Mouse (Mus musculus): Measurements from ENCODE around the gene Xbp1. TPM values are rescaled to one million over a fixed set of nuclear protein-coding genes. Genes with fewer than 3 reads are reported as not detected.

Gene Xbp1
- polyA plus RNA-seq, 1 experiment from 2014 or later = 164 TPM

DNA sequence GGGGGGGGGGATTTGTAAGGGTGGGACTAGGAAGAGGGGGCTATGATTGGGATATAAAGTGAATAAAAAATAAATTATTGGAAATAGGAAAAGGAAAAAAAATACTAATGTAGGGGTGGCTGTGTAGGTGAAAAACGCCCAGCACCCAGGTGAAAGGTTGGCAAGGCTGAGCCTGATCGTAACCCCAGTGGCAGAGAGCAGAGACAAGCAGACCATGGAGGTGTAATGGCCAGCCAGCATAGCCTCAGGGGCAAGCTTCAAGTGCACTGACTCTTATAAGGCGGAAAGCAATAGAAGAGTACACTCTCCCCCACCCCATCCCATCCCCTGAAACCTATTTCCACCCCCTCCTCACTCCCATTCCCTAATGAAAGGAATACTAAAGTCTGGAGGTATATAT lies 778 bp upstream of the Xbp1 start:
- Histone ChIP-seq H3K27ac (ENCODE audit: low read length) (no peak overlapping the region), H3K4me1 (ENCODE audit: control insufficient read depth, insufficient read depth, low read length) (peaks cover 13% of the 10 kb centered on the region; the same call in 1 of the 2 replicates), H3K36me3 (ENCODE audit: control insufficient read depth, insufficient read depth, low read length) (peaks cover 19% of the 10 kb centered on the region), H3K9ac (replicated peaks; ENCODE audit: low read depth, low read length) (no peak overlapping the region), H3K4me3 (ENCODE audit: low read depth, low read length) (no peak overlapping the region), H3K4me2 (replicated peaks; ENCODE audit: low read depth, low read length) (no peak overlapping the region), H3K9me3 (ENCODE audit: control insufficient read depth, low read depth, low read length) (no peaks in the 10 kb centered on the region), H3K27me3 (ENCODE audit: control insufficient read depth, insufficient read depth, low read length) (no peaks in the 10 kb centered on the region)
- WGBS = 87% methylated on average over 3 of the region's 3 CpGs
- ATAC-seq (ENCODE audit: insufficient number of reproducible peaks, insufficient read depth, low FRiP score, low read depth) = no peak

DNA sequence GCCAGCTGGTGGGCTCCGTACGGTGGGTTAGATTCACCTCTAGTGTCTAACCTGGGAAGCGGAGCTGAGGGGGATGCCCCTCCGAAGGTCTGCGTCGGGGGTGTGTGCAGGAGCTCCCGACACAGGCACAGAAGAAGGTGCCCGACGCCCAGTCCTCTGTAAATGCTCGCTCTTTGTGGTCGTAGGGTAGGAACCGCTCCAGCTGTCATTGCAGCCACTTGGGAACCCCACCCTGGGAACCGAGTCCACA lies 732 bp downstream of the Xbp1 start:
- Histone ChIP-seq H3K27ac (ENCODE audit: low read length) (peak overlapping the region; percentile 94), H3K4me1 (ENCODE audit: control insufficient read depth, insufficient read depth, low read length) (peaks cover 13% of the 10 kb centered on the region; the same call in 1 of the 2 replicates), H3K27me3 (ENCODE audit: control insufficient read depth, insufficient read depth, low read length) (no peaks in the 10 kb centered on the region), H3K36me3 (ENCODE audit: control insufficient read depth, insufficient read depth, low read length) (peaks cover 34% of the 10 kb centered on the region), H3K4me2 (replicated peaks; ENCODE audit: low read depth, low read length) (peak overlapping the region; percentile 60), H3K9ac (replicated peaks; ENCODE audit: low read depth, low read length) (peak overlapping the region; percentile 95), H3K4me3 (ENCODE audit: low read depth, low read length) (peak overlapping the region; percentile 99), H3K9me3 (ENCODE audit: control insufficient read depth, low read depth, low read length) (no peaks in the 10 kb centered on the region)
- WGBS = under 1% methylated on average over 13 of the region's 13 CpGs
- peak; percentile 12; the same call in 1 of the 2 replicates for ATAC-seq (ENCODE audit: insufficient number of reproducible peaks, insufficient read depth, low FRiP score, low read depth)

DNA sequence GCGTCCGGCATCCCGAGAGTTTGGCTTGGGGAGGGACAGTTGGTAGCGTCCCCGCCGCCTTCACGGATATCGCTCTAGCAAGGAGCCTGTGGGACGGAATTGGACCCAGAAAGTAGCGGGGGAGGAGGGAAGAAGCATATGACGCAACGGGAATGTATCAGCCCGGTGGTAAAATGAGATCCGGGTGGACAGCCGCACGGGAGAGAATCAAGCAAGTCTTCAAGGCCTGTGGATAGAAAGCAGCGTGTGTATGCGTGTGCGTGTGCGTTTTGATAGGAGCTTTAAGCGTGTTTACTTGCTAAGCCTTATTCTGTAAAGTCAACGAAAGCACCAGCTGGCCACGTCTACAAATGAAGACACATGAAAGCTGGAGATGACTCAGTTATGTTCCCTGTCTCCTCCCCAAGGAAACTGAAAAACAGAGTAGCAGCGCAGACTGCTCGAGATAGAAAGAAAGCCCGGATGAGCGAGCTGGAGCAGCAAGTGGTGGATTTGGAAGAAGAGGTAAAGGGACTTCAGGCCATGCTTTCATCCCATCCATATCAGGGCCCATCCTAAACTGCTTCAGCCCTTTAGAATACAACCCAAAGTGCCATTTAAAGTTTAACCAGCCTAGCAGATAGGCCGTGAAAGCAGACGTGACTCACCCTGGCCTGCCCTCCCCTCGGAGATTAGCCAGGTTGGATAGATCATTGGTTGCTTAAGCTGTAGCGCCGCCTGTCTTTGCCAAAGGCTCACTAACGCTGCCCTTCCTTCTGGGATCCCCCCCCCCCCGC lies 1.2 kb downstream of the Xbp1 start:
- peak overlapping the region; percentile 99 for H3K4me3 ChIP-seq (ENCODE audit: low read depth, low read length)
- WGBS = under 1% methylated on average over 33 of the region's 34 CpGs
- H3K4me1 ChIP-seq (ENCODE audit: control insufficient read depth, insufficient read depth, low read length) = peaks cover 13% of the 10 kb centered on the region; the same call in 1 of the 2 replicates
- H3K4me2 ChIP-seq (replicated peaks; ENCODE audit: low read depth, low read length) = peak overlapping the region; percentile 60
- H3K36me3 ChIP-seq (ENCODE audit: control insufficient read depth, insufficient read depth, low read length) = peaks cover 39% of the 10 kb centered on the region
- peak; percentile 69 for ATAC-seq (ENCODE audit: insufficient number of reproducible peaks, insufficient read depth, low FRiP score, low read depth)
- peak overlapping the region; percentile 95 for H3K9ac ChIP-seq (replicated peaks; ENCODE audit: low read depth, low read length)
- no peaks in the 10 kb centered on the region for H3K27me3 ChIP-seq (ENCODE audit: control insufficient read depth, insufficient read depth, low read length)
- H3K9me3 ChIP-seq (ENCODE audit: control insufficient read depth, low read depth, low read length) = no peaks in the 10 kb centered on the region
- H3K27ac ChIP-seq (ENCODE audit: low read length) = peak overlapping the region; percentile 94

DNA sequence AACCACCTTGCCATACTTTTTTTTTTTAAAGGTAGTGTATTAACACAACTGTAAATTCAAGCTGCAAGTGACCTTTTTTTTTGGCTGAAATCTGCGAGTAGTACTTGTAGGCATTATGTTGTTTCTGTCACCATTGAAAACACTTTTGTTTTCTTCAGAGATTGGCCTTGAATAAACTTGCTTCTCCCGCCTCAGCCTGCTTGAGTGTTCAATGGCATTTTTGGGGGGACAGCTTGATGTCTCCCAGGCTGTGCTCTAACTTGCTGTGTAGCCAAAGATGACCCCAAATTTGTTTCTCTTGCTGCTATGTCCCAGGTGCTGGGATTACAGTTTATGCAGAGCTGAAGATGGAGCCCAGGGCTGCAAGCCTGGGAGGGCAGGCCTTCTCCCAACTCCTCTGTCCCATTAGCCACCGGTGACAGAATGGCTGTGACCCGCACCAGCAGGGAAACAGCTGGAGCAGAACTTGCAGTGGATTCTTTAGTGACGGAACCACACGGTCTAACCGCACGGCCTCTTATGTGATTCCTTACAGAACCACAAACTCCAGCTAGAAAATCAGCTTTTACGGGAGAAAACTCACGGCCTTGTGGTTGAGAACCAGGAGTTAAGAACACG lies 2.4 kb downstream of the Xbp1 start:
- ATAC-seq (ENCODE audit: insufficient number of reproducible peaks, insufficient read depth, low FRiP score, low read depth) = no peak
- Histone ChIP-seq H3K4me2 (replicated peaks; ENCODE audit: low read depth, low read length) (peak overlapping the region; percentile 60), H3K36me3 (ENCODE audit: control insufficient read depth, insufficient read depth, low read length) (peaks cover 47% of the 10 kb centered on the region), H3K27me3 (ENCODE audit: control insufficient read depth, insufficient read depth, low read length) (no peaks in the 10 kb centered on the region), H3K9ac (replicated peaks; ENCODE audit: low read depth, low read length) (no peak overlapping the region), H3K4me3 (ENCODE audit: low read depth, low read length) (peak overlapping the region; percentile 99; the same call in 1 of the 2 replicates), H3K27ac (ENCODE audit: low read length) (no peak overlapping the region), H3K4me1 (ENCODE audit: control insufficient read depth, insufficient read depth, low read length) (peaks cover 13% of the 10 kb centered on the region; the same call in 1 of the 2 replicates), H3K9me3 (ENCODE audit: control insufficient read depth, low read depth, low read length) (no peaks in the 10 kb centered on the region)
- WGBS = 86% methylated on average over 11 of the region's 11 CpGs

DNA sequence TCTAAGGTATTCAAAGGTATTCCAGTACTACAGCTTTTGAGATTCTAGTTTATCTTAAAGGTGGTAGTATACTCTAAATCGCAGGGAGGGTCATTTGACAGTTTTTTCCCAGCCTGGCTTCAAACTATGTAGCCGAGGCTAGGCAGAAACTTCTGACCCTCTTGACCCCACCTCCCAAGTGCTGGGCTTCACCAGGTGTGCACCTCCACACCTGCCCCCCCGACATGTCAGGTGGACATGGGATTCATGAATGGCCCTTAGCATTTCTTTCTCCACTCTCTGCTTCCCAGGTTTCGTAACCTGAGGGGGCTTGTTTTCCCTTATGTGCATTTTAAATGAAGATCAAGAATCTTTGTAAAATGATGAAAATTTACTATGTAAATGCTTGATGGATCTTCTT lies 5.0 kb downstream of the Xbp1 start:
- ATAC-seq (ENCODE audit: insufficient number of reproducible peaks, insufficient read depth, low FRiP score, low read depth) = no peak
- no peaks in the 10 kb centered on the region for H3K9me3 ChIP-seq (ENCODE audit: control insufficient read depth, low read depth, low read length)
- H3K4me1 ChIP-seq (ENCODE audit: control insufficient read depth, insufficient read depth, low read length) = peaks cover 13% of the 10 kb centered on the region; the same call in 1 of the 2 replicates
- H3K36me3 ChIP-seq (ENCODE audit: control insufficient read depth, insufficient read depth, low read length) = peaks cover 60% of the 10 kb centered on the region
- H3K4me2 ChIP-seq (replicated peaks; ENCODE audit: low read depth, low read length) = no peak overlapping the region
- 80% methylated on average over 4 of the region's 4 CpGs for WGBS
- H3K9ac ChIP-seq (replicated peaks; ENCODE audit: low read depth, low read length) = no peak overlapping the region
- no peak overlapping the region for H3K27ac ChIP-seq (ENCODE audit: low read length)
- H3K4me3 ChIP-seq (ENCODE audit: low read depth, low read length) = no peak overlapping the region
- no peaks in the 10 kb centered on the region for H3K27me3 ChIP-seq (ENCODE audit: control insufficient read depth, insufficient read depth, low read length)

DNA sequence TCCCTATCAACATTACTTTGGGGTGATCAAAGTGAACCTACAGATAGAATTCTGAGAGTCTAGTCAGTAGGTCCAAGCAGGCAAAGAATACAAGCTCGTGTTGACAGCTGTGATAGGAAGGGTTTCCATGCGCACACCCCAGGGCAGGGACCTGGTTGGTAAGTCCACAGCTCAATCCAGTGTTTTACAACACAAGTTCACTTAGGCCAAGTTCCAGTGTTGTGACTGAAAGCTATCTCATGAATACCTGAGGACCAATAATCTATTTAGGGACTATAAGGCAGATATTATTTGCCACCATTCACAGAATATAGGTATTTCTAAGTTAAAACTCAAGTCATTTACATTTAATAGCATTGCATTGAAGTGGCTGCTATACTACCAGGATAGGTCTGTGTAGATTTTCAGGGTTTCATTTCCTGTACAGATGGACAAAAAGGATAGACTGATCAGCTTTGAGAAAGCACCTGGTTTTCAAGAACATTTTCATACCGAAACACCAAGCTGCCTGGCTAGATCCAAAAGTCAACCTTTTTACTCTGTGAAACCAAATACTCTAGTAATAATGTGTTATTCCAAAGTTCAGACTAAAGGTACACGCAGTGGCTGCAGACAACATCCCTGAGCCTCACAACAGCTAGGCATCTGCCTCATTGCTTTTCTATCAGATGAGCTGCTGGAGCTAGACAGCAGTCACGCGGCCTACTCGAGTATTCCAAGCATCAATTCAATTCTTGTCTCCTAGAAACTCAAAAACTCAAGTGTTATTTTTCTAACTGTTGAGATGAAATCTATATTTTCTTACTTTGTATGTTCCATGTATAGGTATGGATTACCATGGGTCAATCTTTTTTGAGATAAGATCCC lies 6.3 kb downstream of the Xbp1 start:
- 86% methylated on average over 7 of the region's 7 CpGs for WGBS
- Histone ChIP-seq H3K27me3 (ENCODE audit: control insufficient read depth, insufficient read depth, low read length) (no peaks in the 10 kb centered on the region), H3K9me3 (ENCODE audit: control insufficient read depth, low read depth, low read length) (no peaks in the 10 kb centered on the region), H3K36me3 (ENCODE audit: control insufficient read depth, insufficient read depth, low read length) (peaks cover 70% of the 10 kb centered on the region), H3K4me1 (ENCODE audit: control insufficient read depth, insufficient read depth, low read length) (peaks cover 13% of the 10 kb centered on the region; the same call in 1 of the 2 replicates), H3K27ac (ENCODE audit: low read length) (no peak overlapping the region), H3K4me2 (replicated peaks; ENCODE audit: low read depth, low read length) (no peak overlapping the region), H3K4me3 (ENCODE audit: low read depth, low read length) (no peak overlapping the region), H3K9ac (replicated peaks; ENCODE audit: low read depth, low read length) (no peak overlapping the region)
- no peak for ATAC-seq (ENCODE audit: insufficient number of reproducible peaks, insufficient read depth, low FRiP score, low read depth)

DNA sequence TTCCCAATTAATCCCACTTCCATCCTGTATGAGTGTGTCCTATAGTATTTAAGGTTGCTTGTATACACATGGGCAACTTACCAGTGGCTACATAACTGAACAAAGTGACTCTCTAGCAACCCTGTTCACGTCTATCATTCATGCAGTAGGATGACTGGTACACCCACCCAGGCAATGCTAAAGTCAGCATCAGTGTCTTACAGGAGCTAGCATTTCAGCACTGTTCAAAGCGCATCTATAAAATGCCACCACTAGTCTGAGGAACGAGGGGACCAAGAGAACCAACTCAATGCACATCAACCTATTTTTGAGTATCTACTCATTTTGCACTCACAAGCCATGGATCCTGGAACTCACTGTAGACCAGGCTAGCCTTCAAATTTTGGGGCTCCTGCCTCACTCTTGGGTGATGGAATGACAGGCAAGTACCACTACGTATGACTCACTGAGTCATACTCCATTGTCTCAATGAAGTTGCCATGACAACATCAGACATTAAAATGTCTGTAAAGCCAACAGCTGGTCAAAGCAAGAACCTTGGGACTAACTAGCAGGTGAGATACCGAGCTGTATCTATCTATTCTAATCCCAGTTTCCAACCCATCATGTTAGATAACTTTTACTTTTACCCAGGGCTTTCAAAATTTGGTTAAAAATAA lies 7.5 kb downstream of the Xbp1 start:
- Histone ChIP-seq H3K27ac (ENCODE audit: low read length) (no peak overlapping the region), H3K27me3 (ENCODE audit: control insufficient read depth, insufficient read depth, low read length) (no peaks in the 10 kb centered on the region), H3K9me3 (ENCODE audit: control insufficient read depth, low read depth, low read length) (no peaks in the 10 kb centered on the region), H3K36me3 (ENCODE audit: control insufficient read depth, insufficient read depth, low read length) (peaks cover 79% of the 10 kb centered on the region), H3K4me3 (ENCODE audit: low read depth, low read length) (no peak overlapping the region), H3K4me2 (replicated peaks; ENCODE audit: low read depth, low read length) (no peak overlapping the region), H3K9ac (replicated peaks; ENCODE audit: low read depth, low read length) (no peak overlapping the region), H3K4me1 (ENCODE audit: control insufficient read depth, insufficient read depth, low read length) (peaks cover 3% of the 10 kb centered on the region; the same call in 1 of the 2 replicates)
- no peak for ATAC-seq (ENCODE audit: insufficient number of reproducible peaks, insufficient read depth, low FRiP score, low read depth)
- WGBS = 79% methylated on average over 5 of the region's 5 CpGs

DNA sequence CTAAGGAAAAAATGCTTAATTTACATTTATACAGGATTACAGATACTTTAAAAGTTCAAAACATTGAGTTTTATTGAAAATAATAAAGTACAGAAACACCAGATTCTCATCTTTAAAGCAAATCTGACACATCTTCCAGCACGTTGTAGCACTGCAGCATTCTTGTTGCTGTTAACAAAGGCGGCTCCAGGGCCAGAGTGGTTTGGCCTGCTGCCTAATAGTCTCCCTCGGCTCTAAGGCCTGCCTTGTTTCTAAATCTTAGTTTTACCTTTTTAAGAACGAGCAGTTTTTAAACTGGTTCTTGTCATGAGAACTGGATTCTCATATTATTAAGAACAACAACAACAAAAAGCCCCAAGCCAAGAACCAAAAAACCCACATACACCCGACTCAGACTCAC lies 8.4 kb downstream of the Xbp1 start:
- peaks cover 78% of the 10 kb centered on the region for H3K36me3 ChIP-seq (ENCODE audit: control insufficient read depth, insufficient read depth, low read length)
- 54% methylated on average over 5 of the region's 5 CpGs for WGBS

More for the DNA sequence above, 8.4 kb downstream of the Xbp1 start:
- Histone ChIP-seq H3K9me3 (ENCODE audit: control insufficient read depth, low read depth, low read length) (no peaks in the 10 kb centered on the region), H3K9ac (replicated peaks; ENCODE audit: low read depth, low read length) (no peak overlapping the region), H3K27me3 (ENCODE audit: control insufficient read depth, insufficient read depth, low read length) (no peaks in the 10 kb centered on the region), H3K27ac (ENCODE audit: low read length) (no peak overlapping the region), H3K4me1 (ENCODE audit: control insufficient read depth, insufficient read depth, low read length) (no peaks in the 10 kb centered on the region), H3K4me3 (ENCODE audit: low read depth, low read length) (no peak overlapping the region), H3K4me2 (replicated peaks; ENCODE audit: low read depth, low read length) (no peak overlapping the region)
- ATAC-seq (ENCODE audit: insufficient number of reproducible peaks, insufficient read depth, low FRiP score, low read depth) = no peak
